In genomic region chr13:102644789-102645551, GRCm38 (mm10) we compare ENCODE assay signal across 8 mouse cellular contexts. TPM values are rescaled to one million over a fixed set of nuclear protein-coding genes. Genes with fewer than 3 reads are reported as not detected.
DNase-seq lines count a peak whose midpoint lies in the region; ATAC-seq and TF ChIP-seq lines count a peak whose summit lies in the region.

No protein-coding gene starts in this region.

- H3K9me3 ChIP-seq in hindbrain, embryonic 10.5 days, result no peaks in the 10 kb centered on the region
- no peaks in the 10 kb centered on the region for H3K9me3 ChIP-seq in liver, postnatal 0 days (ENCODE audit: low read length)
- H3K9me3 ChIP-seq in neural tube, embryonic 14.5 days (ENCODE audit: control insufficient read depth, low read length), result no peaks in the 10 kb centered on the region

- H3K4me2 ChIP-seq in liver, postnatal 0 days (ENCODE audit: low read depth, low read length), result peak overlapping the region; percentile 34
- peak overlapping the region; percentile 29 for H3K4me2 ChIP-seq in neural tube, embryonic 14.5 days (ENCODE audit: low read depth, low read length)

- 25% methylated on average over 17 of the region's 17 CpGs for WGBS in hindbrain, embryonic 10.5 days
- WGBS in liver, postnatal 0 days (ENCODE audit: insufficient replicate concordance), result 22% methylated on average over 17 of the region's 17 CpGs
- 20% methylated on average over 17 of the region's 17 CpGs for WGBS in neural tube, embryonic 14.5 days

- no peaks in the 10 kb centered on the region for H3K27me3 ChIP-seq in hindbrain, embryonic 10.5 days (ENCODE audit: insufficient read depth, poor library complexity, severe bottlenecking)
- H3K27me3 ChIP-seq in liver, postnatal 0 days (ENCODE audit: insufficient read depth, low read length), result no peaks in the 10 kb centered on the region
- no peaks in the 10 kb centered on the region for H3K27me3 ChIP-seq in neural tube, embryonic 14.5 days (ENCODE audit: control insufficient read depth, insufficient read depth, low read length)

- H3K4me3 ChIP-seq in hindbrain, embryonic 10.5 days, result peak overlapping the region; percentile 28
- peak overlapping the region; percentile 33; the same call in 1 of the 2 replicates for H3K4me3 ChIP-seq in layer of hippocampus, adult 2 months
- no peak overlapping the region for H3K4me3 ChIP-seq in liver, postnatal 0 days (ENCODE audit: low read depth, low read length)
- no peak overlapping the region for H3K4me3 ChIP-seq in neural tube, embryonic 14.5 days (ENCODE audit: low read depth, low read length)

- H3K27ac ChIP-seq in hindbrain, embryonic 10.5 days, result 0 out of 2 replicates have a peak overlapping the region, but pooled peaks have one; percentile 35
- H3K27ac ChIP-seq in layer of hippocampus, adult 2 months, result peak overlapping the region; percentile 71
- no peak overlapping the region for H3K27ac ChIP-seq in liver, postnatal 0 days (ENCODE audit: low read depth)
- no peak overlapping the region for H3K27ac ChIP-seq in neural tube, embryonic 14.5 days (ENCODE audit: low read depth, low read length)

- peaks cover 14% of the 10 kb centered on the region for H3K4me1 ChIP-seq in hindbrain, embryonic 10.5 days (replicated peaks)
- no peaks in the 10 kb centered on the region; the same call in 1 of the 2 replicates for H3K4me1 ChIP-seq in liver, postnatal 0 days (ENCODE audit: insufficient read depth)
- H3K4me1 ChIP-seq in neural tube, embryonic 14.5 days (ENCODE audit: control insufficient read depth, insufficient read depth, low read length), result peaks cover 2% of the 10 kb centered on the region; the same call in 1 of the 2 replicates

- peak; percentile 95 for TF ChIP-seq CTCF in layer of hippocampus, adult 2 months (conservative IDR thresholded peaks at IDR 0.05)
- TF ChIP-seq CTCF in liver, postnatal 0 days (IDR thresholded peaks at IDR 0.05; ENCODE audit: low read depth), result peak; percentile 85

- peak; percentile 86 for DNase-seq in MN1 (ENCODE audit: low spot score)
- DNase-seq in cerebellum, adult 18-20 months, result peak; percentile 50 to 75
- DNase-seq in hindbrain, embryonic 10.5 days (ENCODE audit: low spot score), result peak; percentile 63
- DNase-seq in layer of hippocampus, adult 2 months (ENCODE audit: low spot score in 2 of 2), result peak; percentile 76 to 82
- peak; percentile 65 for DNase-seq in liver, postnatal 0 days
- peak; percentile 57 to 82 for DNase-seq in thymus, postnatal 10 days (ENCODE audit: low spot score in 2 of 2)

- peak; percentile 88 for ATAC-seq in frontal cortex, adult (ENCODE audit: low TSS enrichment)
- ATAC-seq in liver, postnatal 0 days, result 0 out of 2 replicates have a peak, but pooled peaks have one; percentile 19
- ATAC-seq in neural tube, embryonic 14.5 days (ENCODE audit: low read depth), result peak; percentile 90

- TF ChIP-seq EP300 in liver, postnatal 0 days (IDR thresholded peaks at IDR 0.05; ENCODE audit: low read depth), result no peak

- H3K36me3 ChIP-seq in hindbrain, embryonic 10.5 days, result no peaks in the 10 kb centered on the region
- no peaks in the 10 kb centered on the region for H3K36me3 ChIP-seq in liver, postnatal 0 days (replicated peaks; ENCODE audit: insufficient read depth, low read length)
- no peaks in the 10 kb centered on the region for H3K36me3 ChIP-seq in neural tube, embryonic 14.5 days (ENCODE audit: control insufficient read depth, insufficient read depth, low read length)

- H3K9ac ChIP-seq in liver, postnatal 0 days (replicated peaks), result no peak overlapping the region
- H3K9ac ChIP-seq in neural tube, embryonic 14.5 days (replicated peaks; ENCODE audit: low read depth, low read length), result no peak overlapping the region

RNA-seq across cellular contexts. Expression of gene Cd180, which starts 48.4 kb away (rescaled TPM):
- 0.22 and 0.38 TPM in 2 replicates for polyA plus RNA-seq in hindbrain, embryonic 10.5 days (2016; fragmentation: Nextera tagmentation; extraction: Ambion mirVana)
- total RNA-seq in layer of hippocampus, adult 2 months (2021), result 1 to 10 TPM; 2.1 to 2.4 TPM
- 1.1 and 1.6 TPM in 2 replicates for polyA plus RNA-seq in liver, postnatal 0 days (2015; fragmentation: Nextera tagmentation; extraction: Ambion mirVana)
- 0.79 and 1.4 TPM in 2 replicates for polyA plus RNA-seq in neural tube, embryonic 14.5 days (2014; fragmentation: Nextera tagmentation; extraction: Ambion mirVana)

Comparison
In these comparisons a context has a peak if more than half of its experiments do, and no peak if none do; other contexts are left out.
1. ATAC-seq: peak in every context shown above with its lines; median percentile 90 in neural tube, embryonic 14.5 days; 88 in frontal cortex, adult; 19 in liver, postnatal 0 days.
2. H3K27ac ChIP-seq: peak in hindbrain, embryonic 10.5 days (single experiment) and layer of hippocampus, adult 2 months (single experiment); none in liver, postnatal 0 days (single experiment) and neural tube, embryonic 14.5 days (single experiment).
3. H3K4me3 ChIP-seq: peak in hindbrain, embryonic 10.5 days (single experiment) and layer of hippocampus, adult 2 months (single experiment); none in liver, postnatal 0 days (single experiment) and neural tube, embryonic 14.5 days (single experiment).
4. Peak in every context shown above with its lines, with median percentiles within 50 percentile points of each other: DNase-seq.